Mouse (Mus musculus) spleen, adult 12 weeks (tissue): ENCODE results near the gene Snd1.

ENCODE experiments used
- DNase-seq: peaks from one replicate; pipeline ENCODE4 v3.0.0; 2022; ENCODE audit warnings: low spot score

Gene Snd1

GRCm38 (mm10) chr6:28867516-28868251, 392.7 kb downstream of the Snd1 start:
- no peak for DNase-seq

GRCm38 (mm10) chr6:28871725-28872420, 396.9 kb downstream of the Snd1 start:
- DNase-seq = no peak

- DNase-seq = no peak
These were observed 397.5 kb downstream of the Snd1 start for GRCm38 (mm10) chr6:28872421-28872795.

GRCm38 (mm10) chr6:28874053-28874452, 399.1 kb downstream of the Snd1 start:
- no peak for DNase-seq

GRCm38 (mm10) chr6:28874759-28875158, 399.8 kb downstream of the Snd1 start:
- no peak for DNase-seq

GRCm38 (mm10) chr6:28875333-28875732, 400.4 kb downstream of the Snd1 start:
- DNase-seq = no peak

GRCm38 (mm10) chr6:28876492-28876891, 401.6 kb downstream of the Snd1 start:
- DNase-seq = no peak

GRCm38 (mm10) chr6:28877945-28878666, 403.2 kb downstream of the Snd1 start:
- no peak for DNase-seq

- no peak for DNase-seq
These were observed 404.4 kb downstream of the Snd1 start for GRCm38 (mm10) chr6:28879315-28879714.

- no peak for DNase-seq
These were observed 406.0 kb downstream of the Snd1 start for GRCm38 (mm10) chr6:28880909-28881308.

GRCm38 (mm10) chr6:28883518-28883917, 408.6 kb downstream of the Snd1 start:
- DNase-seq = no peak

GRCm38 (mm10) chr6:28886724-28887440, 411.9 kb downstream of the Snd1 start:
- DNase-seq = no peak

- DNase-seq = no peak
These were observed 415.5 kb downstream of the Snd1 start for GRCm38 (mm10) chr6:28890426-28890825.

GRCm38 (mm10) chr6:28891480-28891879, 416.5 kb downstream of the Snd1 start:
- DNase-seq = no peak

GRCm38 (mm10) chr6:28895004-28895515, 420.1 kb downstream of the Snd1 start:
- DNase-seq = no peak

- no peak for DNase-seq
These were observed 420.8 kb downstream of the Snd1 start for GRCm38 (mm10) chr6:28895726-28896125.

- DNase-seq = no peak
These were observed 421.9 kb downstream of the Snd1 start for GRCm38 (mm10) chr6:28896762-28897320.

- no peak for DNase-seq
These were observed 422.6 kb downstream of the Snd1 start for GRCm38 (mm10) chr6:28897326-28898085.

GRCm38 (mm10) chr6:28898836-28899235, 423.9 kb downstream of the Snd1 start:
- DNase-seq = peak; percentile 9

GRCm38 (mm10) chr6:28902573-28902972, 427.6 kb downstream of the Snd1 start:
- no peak for DNase-seq

- DNase-seq = no peak
These were observed 429.5 kb downstream of the Snd1 start for GRCm38 (mm10) chr6:28904417-28904816.
